Mouse (Mus musculus) lung, adult 18-20 months (tissue): ENCODE results near the gene Gm4305.
"Not testable (repeated sequence)": the region's sequence is repeated elsewhere in the genome, so short reads cannot be mapped to it uniquely, and the experiment has no call there.

Source experiments
- DNase-seq, 2 experiments: peaks; one replicate each; pipeline ENCODE4 v3.0.0; 2022; ENCODE audit warnings: mixed read lengths in 2 of 2

The Gm4305 gene

GRCm38 (mm10) chr10:100350793-100351192, at the start of gene Gm4305:
Gene Gm4305, plus strand, starts transcription at chr10:100351093.
- DNase-seq, result not testable (repeated sequence)

DNA sequence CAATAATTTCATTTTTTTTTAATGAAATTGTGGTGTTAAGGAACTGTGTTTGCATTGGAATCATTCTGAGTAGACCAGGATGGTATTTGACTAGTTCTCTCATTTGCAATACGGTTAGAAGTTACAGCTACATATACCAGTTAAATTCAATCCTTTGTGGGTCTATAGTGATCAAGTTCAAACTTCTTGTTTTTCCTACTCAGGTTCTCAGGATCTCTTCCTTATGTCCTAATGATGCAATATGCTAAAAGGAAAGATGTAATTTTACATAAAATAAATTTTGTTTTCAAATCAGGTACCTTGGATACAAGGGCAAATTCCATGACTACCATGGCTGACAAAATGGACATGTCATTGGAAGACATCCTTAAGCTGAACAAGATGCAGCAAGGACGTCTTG, 15.5 kb upstream of the Gm4305 start, which contains the start of gene Gm4301:
TSS of gene Gm4301 (plus strand) at position 301 of the 400 bp plus-strand sequence.
- DNase-seq, result not testable (repeated sequence)

DNA sequence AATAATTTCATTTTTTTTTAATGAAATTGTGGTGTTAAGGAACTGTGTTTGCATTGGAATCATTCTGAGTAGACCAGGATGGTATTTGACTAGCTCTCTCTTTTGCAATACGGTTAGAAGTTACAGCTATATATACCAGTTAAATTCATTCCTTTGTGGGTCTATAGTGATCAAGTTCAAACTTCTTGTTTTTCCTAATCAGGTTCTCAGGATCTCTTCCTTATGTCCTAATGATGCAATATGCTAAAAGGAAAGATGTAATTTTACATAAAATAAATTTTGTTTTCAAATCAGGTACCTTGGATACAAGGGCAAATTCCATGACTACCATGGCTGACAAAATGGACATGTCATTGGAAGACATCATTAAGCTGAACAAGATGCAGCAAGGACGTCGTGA, 10.4 kb upstream of the Gm4305 start, which contains the start of gene Gm4302:
TSS of gene Gm4302 (plus strand) at position 301 of the 400 bp plus-strand sequence.
- not testable (repeated sequence) for DNase-seq

GRCm38 (mm10) chr10:100345672-100346071, 5.2 kb upstream of the Gm4305 start, which contains the start of gene Gm4303:
Gene Gm4303, plus strand, starts transcription at chr10:100345972.
- DNase-seq, result not testable (repeated sequence)

- peak; percentile 0 to 3 for DNase-seq
These were observed 5.9 kb downstream of the Gm4305 start for GRCm38 (mm10) chr10:100356841-100357240.

DNA sequence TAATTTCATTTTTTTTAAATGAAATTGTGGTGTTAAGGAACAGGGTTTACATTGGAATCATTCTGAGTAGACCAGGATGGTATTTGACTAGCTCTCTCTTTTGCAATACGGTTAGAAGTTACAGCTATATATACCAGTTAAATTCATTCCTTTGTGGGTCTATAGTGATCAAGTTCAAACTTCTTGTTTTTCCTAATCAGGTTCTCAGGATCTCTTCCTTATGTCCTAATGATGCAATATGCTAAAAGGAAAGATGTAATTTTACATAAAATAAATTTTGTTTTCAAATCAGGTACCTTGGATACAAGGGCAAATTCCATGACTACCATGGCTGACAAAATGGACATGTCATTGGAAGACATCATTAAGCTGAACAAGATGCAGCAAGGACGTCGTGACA, 10.1 kb downstream of the Gm4305 start, which contains the start of gene Gm4307:
TSS of gene Gm4307 (plus strand) at position 301 of the 400 bp plus-strand sequence.
- DNase-seq, result not testable (repeated sequence)

GRCm38 (mm10) chr10:100382460-100382859, 31.6 kb downstream of the Gm4305 start, which contains the start of gene Gm4312:
Gene Gm4312, minus strand, starts transcription at chr10:100382560.
- not testable (repeated sequence) for DNase-seq
